Mouse (Mus musculus): ENCODE data around the gene Tm6sf1. TPM values are rescaled to one million over a fixed set of nuclear protein-coding genes. Genes with fewer than 3 reads are reported as not detected.

The Tm6sf1 gene
- total RNA-seq, 2 experiments from 2014 or later = 23.5 to 30.1 TPM

DNA sequence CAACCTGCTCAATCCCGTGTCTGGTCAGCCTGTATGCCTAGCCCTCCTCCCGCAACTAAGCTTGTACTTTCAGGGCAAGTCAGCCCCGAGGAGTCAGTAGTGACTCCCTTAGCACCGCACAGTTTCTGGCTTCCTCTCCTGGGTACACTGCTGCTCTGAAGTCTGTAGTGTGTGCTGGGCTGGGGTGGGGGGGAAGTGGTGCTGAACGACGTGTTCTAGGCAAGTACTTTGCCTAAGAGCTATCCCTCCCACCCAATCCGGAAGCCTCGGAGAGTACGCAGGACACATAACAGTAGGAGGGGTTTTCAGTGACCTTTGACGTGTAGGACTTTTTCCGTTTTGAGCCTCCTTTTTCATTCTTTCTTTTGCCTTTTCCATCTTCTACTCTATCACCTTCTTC is 40.6 kb downstream of the Tm6sf1 start:
- no peak for DNase-seq

DNA sequence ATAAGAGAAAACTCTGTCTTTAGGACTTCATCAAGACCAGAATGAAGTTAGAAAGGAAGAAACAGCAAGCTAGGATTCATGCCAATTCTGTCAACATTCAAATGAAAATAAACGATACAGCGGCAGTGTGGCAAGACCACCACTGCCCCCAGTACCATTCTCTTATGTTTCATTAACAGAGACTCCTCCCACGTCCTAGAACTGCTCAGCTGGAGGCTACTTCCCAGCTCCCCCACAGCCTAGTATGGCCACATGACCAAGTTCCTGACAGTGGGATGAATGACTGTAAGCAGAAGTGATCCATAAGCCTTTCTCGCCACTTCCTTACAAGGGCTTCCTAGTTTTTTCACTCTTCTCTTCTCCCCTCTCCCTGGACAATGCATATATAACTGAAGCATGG is 45.3 kb downstream of the Tm6sf1 start:
- no peak for DNase-seq

DNA sequence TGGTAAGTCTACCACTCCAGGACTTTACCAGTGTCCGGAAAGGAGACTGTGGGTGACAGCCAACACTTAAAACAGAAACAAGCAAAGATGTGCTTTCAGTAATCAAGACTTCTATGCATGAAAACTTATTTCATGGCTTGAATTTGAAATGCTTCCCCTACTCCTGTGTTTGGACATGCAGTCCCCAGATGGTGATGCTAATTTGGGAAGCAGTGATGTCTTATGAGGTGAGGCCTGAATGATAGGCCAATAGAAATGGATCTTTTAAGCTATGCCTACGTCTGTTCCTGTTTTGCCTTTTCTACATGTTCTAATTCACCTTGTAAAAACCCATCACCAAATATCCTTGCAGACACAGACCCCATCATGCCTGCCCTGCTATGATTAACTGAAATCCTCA is 46.1 kb downstream of the Tm6sf1 start:
- DNase-seq = no peak

DNA sequence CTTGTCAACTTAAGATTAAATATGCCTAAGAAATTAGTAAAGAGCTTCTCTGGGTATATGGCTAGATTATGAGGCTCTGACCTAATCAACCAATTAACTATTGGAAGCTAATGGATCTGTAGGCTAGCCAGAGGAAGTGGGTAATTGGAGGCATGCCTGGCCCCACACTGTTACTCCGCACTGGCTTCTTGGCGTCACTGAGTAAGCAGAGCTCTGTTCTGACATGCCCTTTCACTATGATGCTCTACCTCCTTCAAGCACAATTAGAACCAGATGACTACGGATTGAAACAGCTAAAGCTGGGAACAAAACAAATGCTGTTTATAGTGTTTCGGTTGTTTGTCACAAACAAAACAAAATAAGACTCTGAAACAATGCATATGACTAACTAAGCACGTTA is 59.5 kb downstream of the Tm6sf1 start:
- DNase-seq = no peak

DNA sequence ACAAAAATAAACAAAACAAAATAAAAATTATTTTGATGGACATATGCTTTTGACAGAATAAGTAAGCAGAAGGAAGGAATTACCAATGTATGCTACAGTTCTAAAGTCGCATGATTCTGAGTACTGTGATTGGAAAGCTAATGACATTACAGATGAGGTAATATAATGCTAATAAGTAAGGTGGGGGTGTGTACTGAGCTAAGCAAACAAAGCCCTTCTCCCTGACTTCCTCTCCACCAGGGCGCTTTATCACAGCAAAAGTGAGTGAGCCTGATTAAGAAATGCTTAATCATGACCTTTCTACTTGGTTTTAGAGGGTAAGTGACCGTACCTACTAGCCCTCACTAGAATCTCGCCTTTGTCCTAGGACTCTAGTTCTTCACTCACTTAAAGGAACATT is 61.5 kb downstream of the Tm6sf1 start:
- no peak for DNase-seq

DNA sequence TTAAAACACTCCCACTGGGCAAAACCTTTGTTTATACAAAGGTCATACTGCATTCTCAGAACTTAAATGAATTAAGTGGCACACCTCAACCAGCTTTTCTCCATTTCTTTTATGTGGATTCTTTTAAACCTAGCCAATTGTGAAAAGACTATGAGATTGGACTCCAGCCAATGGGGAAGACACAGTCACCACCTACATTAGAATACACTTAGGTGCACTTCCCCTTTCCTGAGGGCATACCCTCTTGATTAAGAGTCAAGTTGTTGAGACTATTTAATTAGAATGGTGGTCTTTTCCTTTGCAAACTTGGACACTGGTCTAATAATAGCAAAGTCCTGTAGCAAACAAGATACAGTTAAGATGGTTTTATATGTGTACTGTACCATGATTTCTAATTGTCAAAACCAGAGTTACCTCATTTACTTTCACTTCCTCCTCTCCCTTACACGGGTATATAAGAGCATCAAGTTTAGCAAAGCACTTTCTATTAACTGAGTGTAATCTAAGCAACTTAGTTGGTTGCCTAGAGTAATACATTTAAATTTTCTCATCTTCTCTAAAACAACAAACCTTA is 62.7 kb downstream of the Tm6sf1 start:
- DNase-seq = no peak

DNA sequence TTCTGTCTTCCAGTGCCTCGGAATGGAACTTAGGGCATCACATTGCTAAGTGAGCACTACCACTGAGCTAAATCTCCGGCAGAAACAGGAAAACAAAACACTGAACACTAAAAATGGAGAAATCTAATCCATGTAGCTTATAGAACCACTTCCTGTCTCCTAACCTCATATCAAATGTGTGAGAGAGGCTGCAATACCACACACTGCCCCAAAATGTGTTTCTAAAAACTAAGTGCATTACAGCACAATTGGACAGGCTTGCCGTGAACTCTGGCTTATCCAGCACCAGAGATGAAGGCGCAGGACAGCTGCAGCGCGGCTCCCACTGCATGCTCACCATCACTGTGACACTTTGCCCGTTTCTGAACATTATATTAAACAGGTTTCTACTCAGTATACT is 70.2 kb downstream of the Tm6sf1 start:
- DNase-seq = no peak

DNA sequence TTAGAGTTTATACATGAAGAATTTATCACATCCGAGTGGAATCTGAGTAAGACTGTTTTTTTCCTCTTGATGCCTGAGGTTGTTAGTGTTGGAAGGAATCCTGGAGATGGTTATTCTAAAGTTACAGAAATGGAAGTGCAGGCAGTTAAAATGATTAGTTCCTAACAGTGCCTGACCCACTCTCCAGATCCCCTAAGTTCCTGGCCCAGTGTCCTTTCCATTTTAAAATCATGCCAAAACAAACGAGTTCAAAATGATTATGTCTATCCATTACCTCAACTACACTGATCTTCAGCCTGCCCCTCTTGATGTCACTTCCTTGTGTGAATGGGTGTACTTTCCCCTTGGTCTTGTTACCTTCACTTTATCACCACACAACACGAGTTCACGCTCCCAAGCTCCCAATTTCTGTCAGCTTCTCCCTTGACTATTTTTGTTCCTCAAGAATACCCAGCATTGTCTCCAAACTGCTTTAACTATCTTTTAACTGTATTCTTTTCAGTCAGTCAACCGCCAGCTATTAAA is 73.8 kb downstream of the Tm6sf1 start:
- no peak for DNase-seq

DNA sequence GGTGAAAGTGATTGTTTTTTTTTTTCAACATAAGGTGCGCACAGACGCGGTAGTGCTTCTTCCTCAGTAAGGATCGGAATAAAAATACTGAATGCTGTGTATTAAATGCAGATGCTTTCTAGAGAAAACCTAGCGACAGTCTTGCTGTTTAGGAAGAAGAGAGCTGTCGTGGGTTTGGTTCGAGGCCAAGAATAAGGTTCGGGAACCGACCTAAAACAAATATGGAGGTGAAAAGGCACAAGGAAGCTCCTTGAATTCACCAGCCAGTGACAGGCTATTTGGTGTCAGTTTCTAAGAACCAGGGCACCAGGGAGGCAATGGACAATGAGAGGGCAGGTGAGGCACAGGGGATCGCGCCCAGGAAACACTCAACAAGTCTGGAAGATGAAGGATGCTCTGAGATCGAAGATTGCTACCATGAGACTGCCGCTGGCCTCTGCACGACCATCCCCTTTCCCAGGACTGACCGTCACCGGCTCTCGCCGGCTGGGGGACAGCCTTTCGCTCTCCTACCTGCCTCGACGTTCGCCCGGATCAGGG is 74.3 kb downstream of the Tm6sf1 start:
- DNase-seq = no peak

DNA sequence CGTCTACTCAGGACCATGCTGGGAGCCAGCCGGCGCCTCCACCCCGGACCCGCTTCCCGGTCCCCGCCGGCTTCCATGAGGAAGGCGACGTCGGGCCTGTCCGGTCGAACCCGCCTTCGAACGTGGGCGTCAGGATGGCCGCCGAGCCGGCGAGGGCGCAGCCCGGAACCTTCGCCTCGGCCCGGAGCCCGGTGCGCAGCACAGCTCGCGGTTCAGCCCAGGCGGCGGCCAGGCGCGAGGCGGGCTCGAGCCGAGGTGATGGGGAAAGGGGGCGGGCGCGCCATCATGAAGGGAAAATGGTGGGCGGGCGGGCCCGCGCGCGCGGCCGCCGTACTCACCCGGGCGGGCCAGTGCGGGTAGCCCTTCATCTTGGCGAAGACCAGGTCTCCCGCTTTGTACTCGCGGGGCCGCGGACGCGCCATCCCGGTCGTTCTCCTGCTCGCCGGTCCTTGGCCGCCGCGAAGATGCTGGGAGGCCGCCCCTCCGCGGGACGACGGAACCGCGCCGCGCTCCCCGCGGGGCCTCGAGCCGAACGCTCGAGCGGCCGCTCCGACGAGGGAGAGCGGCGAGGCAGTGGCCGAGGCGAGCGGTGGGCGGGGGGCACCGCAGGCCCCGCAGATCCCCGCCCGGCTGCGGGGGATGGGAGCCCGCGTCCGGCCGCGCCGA is 74.9 kb downstream of the Tm6sf1 start:
- peak; percentile 65 for DNase-seq

Other genes with a start within 250 kb of the Tm6sf1 start
- gene Homer2, start 151.5 kb upstream of the Tm6sf1 start, total RNA-seq (2021) = 10 to 100 TPM; 38.5 to 70.4 TPM
- 10 to 100 TPM; 19.1 to 20.7 TPM for gene Ramac, start 96.1 kb upstream of the Tm6sf1 start, total RNA-seq (2021)
- gene 3110040N11Rik, start 69.5 kb upstream of the Tm6sf1 start, total RNA-seq (2021) = 10 to 100 TPM; 13.3 to 16.9 TPM
- 100 to 1,000 TPM; 147 to 165 TPM for gene Btbd1, start 29.6 kb upstream of the Tm6sf1 start, total RNA-seq (2021)
- not detected for gene Gm10160, start 3.2 kb upstream of the Tm6sf1 start, total RNA-seq (2021)
- gene Hdgfl3, start 75.5 kb downstream of the Tm6sf1 start, total RNA-seq (2021) = 1 to 10 TPM; 2.3 TPM
- under 1 TPM in 1 of 2 experiments, not detected in 1; 0.05 TPM for gene Bnc1, start 133.3 kb downstream of the Tm6sf1 start, total RNA-seq (2021)